8 mouse cellular contexts compared by ENCODE assay signal in genomic region chr2:181241602-181242313, GRCm38 (mm10). TPM values are rescaled to one million over a fixed set of nuclear protein-coding genes. Genes with fewer than 3 reads are reported as not detected.
A peak's percentile ranks its signal among the peaks of the same experiment; 100 is the strongest.
DNase-seq lines count a peak whose midpoint lies in the region; ATAC-seq and TF ChIP-seq lines count a peak whose summit lies in the region.

Gene Helz2, minus strand, starts transcription at chr2:181242027.

- H3K4me1 ChIP-seq in cortical plate, adult 2 months (ENCODE audit: control insufficient read depth, insufficient read depth, low read length): no peaks in the 10 kb centered on the region
- peaks cover 0 to 4% of the 10 kb centered on the region in 2 experiments; a peak in 1 of 4 replicates for H3K4me1 ChIP-seq in heart, embryonic 14.5 days (ENCODE audit: control insufficient read depth in 2 of 2, insufficient read depth in 2 of 2, low read length in 2 of 2)
- H3K4me1 ChIP-seq in stomach, embryonic 14.5 days (ENCODE audit: control insufficient read depth, insufficient read depth, low read length): no peaks in the 10 kb centered on the region

- peak within 1 kb of the TSS; percentile 76 for H3K4me3 ChIP-seq in gastrocnemius, adult 2 months
- H3K4me3 ChIP-seq in cortical plate, adult 2 months (ENCODE audit: insufficient read depth, low read length): 0 out of 2 replicates have a peak within 1 kb of the TSS, but pooled peaks have one; percentile 15
- H3K4me3 ChIP-seq in heart, embryonic 14.5 days (ENCODE audit: control insufficient read depth in 1 of 2, insufficient read depth in 1 of 2, low read depth in 1 of 2, low read length in 2 of 2): peak within 1 kb of the TSS; percentile 55 to 59
- peak within 1 kb of the TSS; percentile 42 for H3K4me3 ChIP-seq in stomach, embryonic 14.5 days (ENCODE audit: low read depth, low read length)

- peak; percentile 51; the same call in 1 of the 2 replicates for ATAC-seq in heart, embryonic 14.5 days (ENCODE audit: insufficient number of reproducible peaks, insufficient read depth, low FRiP score, low read depth)
- ATAC-seq in megakaryocyte, adult 5-6 weeks (ENCODE audit: poor library complexity, severe bottlenecking): peak; percentile 69
- ATAC-seq in stomach, embryonic 14.5 days (ENCODE audit: insufficient number of reproducible peaks, insufficient read depth, low FRiP score, low read depth): peak; percentile 79

- no peaks in the 10 kb centered on the region for H3K27me3 ChIP-seq in heart, embryonic 14.5 days (ENCODE audit: control insufficient read depth, insufficient read depth, low read length)
- H3K27me3 ChIP-seq in stomach, embryonic 14.5 days (ENCODE audit: control insufficient read depth, insufficient read depth, low read length): no peaks in the 10 kb centered on the region

- peak within 1 kb of the TSS; percentile 91 for H3K27ac ChIP-seq in gastrocnemius, adult 2 months
- H3K27ac ChIP-seq in cortical plate, adult 2 months (ENCODE audit: insufficient read depth, low read length): no peak within 1 kb of the TSS
- no peak within 1 kb of the TSS for H3K27ac ChIP-seq in heart, embryonic 14.5 days (replicated peaks in 1 of 2; ENCODE audit: control insufficient read depth in 1 of 2, insufficient read depth in 1 of 2, low read depth in 2 of 2, low read length in 2 of 2)
- no peak within 1 kb of the TSS for H3K27ac ChIP-seq in stomach, embryonic 14.5 days (ENCODE audit: low read length)

- peaks cover 8% of the 10 kb centered on the region; the same call in 1 of the 2 replicates for H3K36me3 ChIP-seq in heart, embryonic 14.5 days (ENCODE audit: control insufficient read depth, insufficient read depth, low read length)
- H3K36me3 ChIP-seq in stomach, embryonic 14.5 days (ENCODE audit: control insufficient read depth, insufficient read depth, low read length): no peaks in the 10 kb centered on the region; the same call in 1 of the 2 replicates

- intact Hi-C loops in gastrocnemius, adult 2 months (cut with DNase I): loop anchor here (10.0 kb wide), 1 partner anchor 57 kb away; the partner anchor contains the start of gene Ppdpf

- peak within 1 kb of the TSS; percentile 71 for H3K4me2 ChIP-seq in heart, embryonic 14.5 days (ENCODE audit: low read length)
- peak within 1 kb of the TSS; percentile 52 for H3K4me2 ChIP-seq in stomach, embryonic 14.5 days (replicated peaks; ENCODE audit: low read depth, low read length)

- peak within 1 kb of the TSS; percentile 77 for H3K9ac ChIP-seq in heart, embryonic 14.5 days (ENCODE audit: low read length)
- peak within 1 kb of the TSS; percentile 15; the same call in 1 of the 2 replicates for H3K9ac ChIP-seq in stomach, embryonic 14.5 days (replicated peaks; ENCODE audit: low read depth, low read length)

- no peak for TF ChIP-seq POLR2A in cortical plate, adult 2 months (IDR thresholded peaks at IDR 0.05; ENCODE audit: extremely low read depth, insufficient read depth, low read length)

- TF ChIP-seq CTCF in gastrocnemius, adult 2 months (IDR thresholded peaks at IDR 0.05): no peak
- TF ChIP-seq CTCF in cortical plate, adult 2 months (IDR thresholded peaks at IDR 0.05; ENCODE audit: extremely low read depth, insufficient read depth, low read length): no peak

- DNase-seq in gastrocnemius, adult 2 months: peak; percentile 65
- no peak for DNase-seq in gastrocnemius, postnatal 10 days
- peak; percentile 67 for DNase-seq in kidney, postnatal 10 days
- DNase-seq in layer of hippocampus, adult 8-10 months (ENCODE audit: low spot score in 2 of 2): no peak

- 5% methylated on average over 16 of the region's 16 CpGs for WGBS in heart, embryonic 14.5 days
- WGBS in stomach, embryonic 14.5 days: 5% methylated on average over 16 of the region's 16 CpGs

- H3K9me3 ChIP-seq in heart, embryonic 14.5 days (ENCODE audit: control insufficient read depth, low read length): no peaks in the 10 kb centered on the region
- H3K9me3 ChIP-seq in stomach, embryonic 14.5 days (ENCODE audit: control insufficient read depth, low read depth, low read length): no peaks in the 10 kb centered on the region

RNA-seq across cellular contexts. Expression of gene Helz2, which starts in this region (rescaled TPM):
- 1 to 10 TPM; 2.8 to 4.9 TPM for total RNA-seq in gastrocnemius, adult 2 months (2021)
- total RNA-seq in gastrocnemius, postnatal 10 days (2021): 1 to 10 TPM; 3.2 to 4.0 TPM
- polyA plus RNA-seq in cortical plate, adult 2 months (2012; rRNA removed): 3.4 TPM in 2 replicates
- 1.3 and 1.6 TPM in 2 replicates for polyA plus RNA-seq in heart, embryonic 14.5 days (2014; fragmentation: Nextera tagmentation; extraction: Ambion mirVana)
- total RNA-seq in megakaryocyte, adult 5-6 weeks (2015): 13.5 and 14.2 TPM in 2 replicates
- 11.0 and 14.6 TPM in 2 replicates for total RNA-seq in megakaryocyte, adult 5-6 weeks (2017)
- 1.5 and 1.9 TPM in 2 replicates for polyA plus RNA-seq in stomach, embryonic 14.5 days (2014; fragmentation: Nextera tagmentation; extraction: Ambion mirVana)
- total RNA-seq in layer of hippocampus, adult 8-10 months (2022): 1 to 10 TPM; 2.6 to 3.6 (median 2.9) TPM

Comparison
In these comparisons a context has a peak if more than half of its experiments do, and no peak if none do; other contexts are left out.
1. DNase-seq: peak in gastrocnemius, adult 2 months (single experiment) and kidney, postnatal 10 days (single experiment); none in gastrocnemius, postnatal 10 days (single experiment) and layer of hippocampus, adult 8-10 months (0 of 2).
2. H3K4me3 ChIP-seq: peak in every context shown above with its lines; median percentile 76 in gastrocnemius, adult 2 months; 57 in heart, embryonic 14.5 days; 42 in stomach, embryonic 14.5 days; 15 in cortical plate, adult 2 months.
3. Peak in every context shown above with its lines, with median percentiles within 50 percentile points of each other: ATAC-seq.